Mouse (Mus musculus) heart, postnatal 0 days (tissue): ENCODE results near the gene Msh5.

Source experiments
- CTCF ChIP-seq: IDR thresholded peaks from 2 replicates; pipeline ENCODE4 v1.5.1; 2016; ENCODE audit warnings: antibody characterized with exemption, control low read depth, low read depth
- EP300 ChIP-seq: IDR thresholded peaks from 2 replicates; pipeline ENCODE4 v1.6.1; 2016; ENCODE audit warnings: antibody characterized with exemption, low read depth

DNA sequence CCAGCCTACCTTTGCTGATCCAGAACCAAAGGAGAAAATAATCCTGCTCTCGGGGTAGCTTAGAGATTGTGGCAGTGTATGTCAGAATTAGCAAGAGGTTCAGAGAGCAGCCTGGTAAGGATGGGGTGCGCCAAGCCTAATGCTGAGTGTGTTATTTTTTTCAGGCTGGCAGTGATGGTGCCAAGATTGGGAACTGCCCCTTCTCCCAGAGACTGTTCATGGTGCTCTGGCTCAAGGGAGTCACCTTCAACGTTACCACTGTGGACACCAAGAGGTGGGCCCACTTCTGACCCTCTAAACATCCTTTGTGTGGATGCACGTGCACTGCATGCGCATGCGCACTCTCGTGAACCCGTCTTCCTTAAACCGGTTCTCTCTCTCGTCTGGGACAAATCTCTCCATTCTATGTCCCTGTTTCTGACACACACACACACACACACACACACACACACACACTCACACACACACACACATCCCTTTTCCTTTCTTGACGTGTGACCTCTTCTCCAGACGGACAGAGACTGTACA, 5.8 kb upstream of the Msh5 start:
- TF ChIP-seq CTCF (no peak), EP300 (no peak)
